28 mouse cellular contexts compared by ENCODE assay signal in genomic region chr11:6594845-6595244, GRCm38 (mm10). TPM values are rescaled to one million over a fixed set of nuclear protein-coding genes. Genes with fewer than 3 reads are reported as not detected.
DNase-seq lines count a peak whose midpoint lies in the region; ATAC-seq and TF ChIP-seq lines count a peak whose summit lies in the region.
"Had no signal": no experiment of that assay in that cellular context is flagged by ENCODE, and none has a peak within 500 bp of the region (broad histone marks: within the 10 kb centered on the region; RNA-seq: fewer than 3 reads in every experiment).

No protein-coding gene starts in this region.

- H3K9me3 ChIP-seq in intestine, postnatal 0 days (ENCODE audit: control insufficient read depth): no peaks in the 10 kb centered on the region
- H3K9me3 ChIP-seq in intestine, embryonic 15.5 days: no peaks in the 10 kb centered on the region
- no peaks in the 10 kb centered on the region for H3K9me3 ChIP-seq in MEL (replicated peaks; ENCODE audit: insufficient read depth, low read length)
- no peaks in the 10 kb centered on the region for H3K9me3 ChIP-seq in liver, embryonic 12.5 days (replicated peaks)
- H3K9me3 ChIP-seq: embryonic facial prominence, embryonic 15.5 days; heart, embryonic 10.5 days; hindbrain, embryonic 10.5 days; limb, embryonic 15.5 days; neural tube, embryonic 13.5 days; stomach, embryonic 15.5 days had no signal

- WGBS in intestine, postnatal 0 days: 81% methylated on average over 6 of the region's 6 CpGs
- 79% methylated on average over 6 of the region's 6 CpGs for WGBS in intestine, embryonic 15.5 days
- 69% methylated on average over 6 of the region's 6 CpGs for WGBS in liver, embryonic 12.5 days (ENCODE audit: insufficient replicate concordance)

- no peak overlapping the region for H3K4me3 ChIP-seq in intestine, postnatal 0 days (ENCODE audit: low read depth, low read length)
- no peak overlapping the region for H3K4me3 ChIP-seq in intestine, embryonic 15.5 days (replicated peaks)
- H3K4me3 ChIP-seq in MEL (ENCODE audit: control insufficient read depth in 1 of 2, insufficient read depth in 1 of 2, low read depth in 2 of 2, low read length in 2 of 2): no peak overlapping the region
- 0 out of 2 replicates have a peak overlapping the region, but pooled peaks have one; percentile 8 for H3K4me3 ChIP-seq in liver, embryonic 12.5 days
- H3K4me3 ChIP-seq: embryonic facial prominence, embryonic 15.5 days; heart, embryonic 10.5 days; hindbrain, embryonic 10.5 days; limb, embryonic 15.5 days; neural tube, embryonic 13.5 days; stomach, embryonic 15.5 days had no signal

- TF ChIP-seq CTCF in intestine, postnatal 0 days (IDR thresholded peaks at IDR 0.05; ENCODE audit: low read depth): no peak
- TF ChIP-seq CTCF in MEL (IDR thresholded peaks at IDR 0.05 in 2 of 3, conservative IDR thresholded peaks at IDR 0.05 in 1 of 3; ENCODE audit: control insufficient read depth in 1 of 3, insufficient read depth in 1 of 3, low read depth in 2 of 3, low read length in 3 of 3, poor library complexity in 1 of 3, severe bottlenecking in 1 of 3): no peak

- DNase-seq in cerebellum, adult 9-10 months: peak; percentile 57
- no peak for DNase-seq in cerebellum, adult 8-10 months
- DNase-seq in MEL (ENCODE audit: low read depth, low spot score): no peak
- DNase-seq in adrenal gland, adult 2 months: no peak
- DNase-seq: adrenal gland, postnatal 10 days; gastrocnemius, postnatal 25 days; kidney, postnatal 4 days; lung, postnatal 14 days; right cerebral cortex, postnatal 14 days; thymus, postnatal 14 days had no signal

- no peak for TF ChIP-seq POLR2A in MEL (IDR thresholded peaks at IDR 0.05; ENCODE audit: control insufficient read depth in 1 of 2, insufficient read depth in 1 of 2, low read depth in 1 of 2, low read length in 2 of 2, poor library complexity in 1 of 2)

- no peak for TF ChIP-seq RAD21 in MEL (IDR thresholded peaks at IDR 0.05; ENCODE audit: low read depth, low read length)

- H3K79me2 ChIP-seq in MEL (ENCODE audit: control insufficient read depth, insufficient read depth, low read length, poor library complexity): no peaks in the 10 kb centered on the region

- no peak for TF ChIP-seq EP300 in MEL (IDR thresholded peaks at IDR 0.05; ENCODE audit: low read depth in 1 of 2, low read length in 2 of 2)

- H3K9ac ChIP-seq in intestine, postnatal 0 days (ENCODE audit: low read depth, low read length): no peak overlapping the region
- H3K9ac ChIP-seq in intestine, embryonic 15.5 days: no peak overlapping the region
- no peak overlapping the region for H3K9ac ChIP-seq in MEL (ENCODE audit: control insufficient read depth, low read depth, low read length, poor library complexity, severe bottlenecking)
- peak overlapping the region; percentile 55 for H3K9ac ChIP-seq in liver, embryonic 12.5 days
- H3K9ac ChIP-seq: embryonic facial prominence, embryonic 15.5 days; limb, embryonic 15.5 days; neural tube, embryonic 13.5 days; stomach, embryonic 15.5 days had no signal

- H3K27ac ChIP-seq in intestine, postnatal 0 days (ENCODE audit: low read depth, low read length): peak overlapping the region; percentile 9; the same call in 1 of the 2 replicates
- no peak overlapping the region for H3K27ac ChIP-seq in intestine, embryonic 15.5 days
- H3K27ac ChIP-seq in MEL (ENCODE audit: control insufficient read depth, low read depth, low read length): peak overlapping the region; percentile 38
- peak overlapping the region; percentile 96 for H3K27ac ChIP-seq in liver, embryonic 12.5 days
- H3K27ac ChIP-seq: embryonic facial prominence, embryonic 15.5 days; heart, embryonic 10.5 days; hindbrain, embryonic 10.5 days; limb, embryonic 15.5 days; stomach, embryonic 15.5 days had no signal

- no peaks in the 10 kb centered on the region for H3K27me3 ChIP-seq in intestine, postnatal 0 days (replicated peaks; ENCODE audit: control insufficient read depth, insufficient read depth, low read length)
- H3K27me3 ChIP-seq in intestine, embryonic 15.5 days (replicated peaks): no peaks in the 10 kb centered on the region
- no peaks in the 10 kb centered on the region for H3K27me3 ChIP-seq in MEL (ENCODE audit: control insufficient read depth in 1 of 2, insufficient read depth in 2 of 2, low read length in 2 of 2)
- H3K27me3 ChIP-seq in liver, embryonic 12.5 days (replicated peaks): no peaks in the 10 kb centered on the region
- H3K27me3 ChIP-seq: embryonic facial prominence, embryonic 15.5 days; limb, embryonic 15.5 days; neural tube, embryonic 13.5 days; stomach, embryonic 15.5 days had no signal

- H3K36me3 ChIP-seq in intestine, postnatal 0 days (ENCODE audit: control insufficient read depth, insufficient read depth): peaks cover 85% of the 10 kb centered on the region
- peaks cover 61% of the 10 kb centered on the region for H3K36me3 ChIP-seq in intestine, embryonic 15.5 days
- peaks cover 9 to 21% of the 10 kb centered on the region in 2 experiments for H3K36me3 ChIP-seq in MEL (ENCODE audit: control insufficient read depth in 1 of 2, insufficient read depth in 2 of 2, low read length in 2 of 2)
- H3K36me3 ChIP-seq in liver, embryonic 12.5 days: peaks cover 92% of the 10 kb centered on the region

- no peaks in the 10 kb centered on the region for H3K4me1 ChIP-seq in intestine, postnatal 0 days (replicated peaks; ENCODE audit: control insufficient read depth, insufficient read depth, low read length)
- H3K4me1 ChIP-seq in intestine, embryonic 15.5 days (replicated peaks): peaks cover 8% of the 10 kb centered on the region
- H3K4me1 ChIP-seq in MEL (ENCODE audit: control insufficient read depth in 1 of 2, insufficient read depth in 2 of 2, low read length in 2 of 2): peaks cover 0 to 9% of the 10 kb centered on the region in 2 experiments; a peak in 3 of 4 replicates
- H3K4me1 ChIP-seq in liver, embryonic 12.5 days: peaks cover 99% of the 10 kb centered on the region
- H3K4me1 ChIP-seq: stomach, embryonic 15.5 days had no signal

- ATAC-seq in intestine, postnatal 0 days: no peak
- no peak for ATAC-seq in intestine, embryonic 15.5 days
- no peak for ATAC-seq in liver, embryonic 12.5 days
- no peak for ATAC-seq in frontal cortex, adult (ENCODE audit: low TSS enrichment)
- ATAC-seq: inflammation-experienced regulatory T-cells, adult 6 months had no signal

- H3K4me2 ChIP-seq in intestine, postnatal 0 days (replicated peaks; ENCODE audit: low read depth): no peak overlapping the region
- H3K4me2 ChIP-seq in intestine, embryonic 15.5 days (replicated peaks): no peak overlapping the region
- peak overlapping the region; percentile 56 for H3K4me2 ChIP-seq in liver, embryonic 12.5 days
- H3K4me2 ChIP-seq: embryonic facial prominence, embryonic 15.5 days; limb, embryonic 15.5 days; neural tube, embryonic 13.5 days; stomach, embryonic 15.5 days had no signal

TF ChIP-seq in MEL, 35 proteins besides CTCF, POLR2A, EP300 and RAD21:
- TF ChIP-seq BHLHE40 (IDR thresholded peaks at IDR 0.05; ENCODE audit: borderline replicate concordance, low read depth, low read length) (no peak), TCF12 (IDR thresholded peaks at IDR 0.05; ENCODE audit: low read depth, low read length) (no peak), E2F4 (IDR thresholded peaks at IDR 0.05; ENCODE audit: borderline replicate concordance, low read depth, low read length) (no peak)

RNA-seq across cellular contexts. Expression of gene Nacad, which starts 11.0 kb away (rescaled TPM):
- polyA plus RNA-seq in intestine, postnatal 0 days (2015; fragmentation: Nextera tagmentation; extraction: Ambion mirVana): 4.0 and 4.8 TPM in 2 replicates
- 6.2 and 6.3 TPM in 2 replicates for polyA plus RNA-seq in intestine, embryonic 15.5 days (2015; fragmentation: Nextera tagmentation; extraction: Ambion mirVana)
- total RNA-seq in MEL (2012; rRNA removed): 0.10 and 0.12 TPM in 2 replicates
- polyA plus RNA-seq in MEL (2012; ENCODE audit: insufficient read depth in 1 of 2, insufficient read length in 2 of 2, low read depth in 1 of 2, low replicate concordance in 2 of 2, missing spikeins in 1 of 2): under 1 TPM in 1 of 2 experiments, not detected in 1; 0.32 TPM
- 6.4 and 7.5 TPM in 2 replicates for polyA plus RNA-seq in liver, embryonic 12.5 days (2016; fragmentation: Nextera tagmentation; extraction: Ambion mirVana)
- 1 to 10 TPM; 1.6 to 2.2 TPM for total RNA-seq in adrenal gland, adult 2 months (2021)
- 1.2 and 2.2 TPM in 2 replicates for polyA plus RNA-seq in adrenal gland, adult 2 months (2012; rRNA removed)
- total RNA-seq: megakaryocyte-erythroid progenitor cell, adult 5-6 weeks had no signal
- polyA plus RNA-seq: inflammation-experienced regulatory T-cells, adult 6 months had no signal

RNA-seq across cellular contexts. Expression of gene Tbrg4, which starts 31.0 kb away (rescaled TPM):
- polyA plus RNA-seq in intestine, postnatal 0 days (2015; fragmentation: Nextera tagmentation; extraction: Ambion mirVana): 30.8 and 32.6 TPM in 2 replicates
- 56.3 and 57.6 TPM in 2 replicates for polyA plus RNA-seq in intestine, embryonic 15.5 days (2015; fragmentation: Nextera tagmentation; extraction: Ambion mirVana)
- 191 and 192 TPM in 2 replicates for total RNA-seq in MEL (2012; rRNA removed)
- polyA plus RNA-seq in MEL (2012; ENCODE audit: insufficient read depth in 1 of 2, insufficient read length in 2 of 2, low read depth in 1 of 2, low replicate concordance in 2 of 2, missing spikeins in 1 of 2): 100 to 1,000 TPM; 278 to 756 TPM
- polyA plus RNA-seq in liver, embryonic 12.5 days (2016; fragmentation: Nextera tagmentation; extraction: Ambion mirVana): 69.3 TPM in 2 replicates
- 10 to 100 TPM; 68.2 to 82.2 TPM for total RNA-seq in adrenal gland, adult 2 months (2021)
- 91.3 and 92.6 TPM in 2 replicates for polyA plus RNA-seq in adrenal gland, adult 2 months (2012; rRNA removed)

RNA-seq across cellular contexts. Expression of gene Wap, which starts 43.6 kb away (rescaled TPM):
- 1.3 and 4.3 TPM in 2 replicates for polyA plus RNA-seq in intestine, postnatal 0 days (2015; fragmentation: Nextera tagmentation; extraction: Ambion mirVana)
- polyA plus RNA-seq in intestine, embryonic 15.5 days (2015; fragmentation: Nextera tagmentation; extraction: Ambion mirVana): not detected in 2 replicates
- total RNA-seq in MEL (2012; rRNA removed): not detected in 2 replicates
- not detected for polyA plus RNA-seq in MEL (2012; ENCODE audit: insufficient read depth in 1 of 2, insufficient read length in 2 of 2, low read depth in 1 of 2, low replicate concordance in 2 of 2, missing spikeins in 1 of 2)
- polyA plus RNA-seq in liver, embryonic 12.5 days (2016; fragmentation: Nextera tagmentation; extraction: Ambion mirVana): not detected in 2 replicates
- total RNA-seq in adrenal gland, adult 2 months (2021): not detected
- not detected in 2 replicates for polyA plus RNA-seq in adrenal gland, adult 2 months (2012; rRNA removed)
- total RNA-seq: adrenal gland, postnatal 10 days; gastrocnemius, postnatal 25 days; layer of hippocampus, postnatal 25 days; left cerebral cortex, postnatal 14 days; megakaryocyte-erythroid progenitor cell, adult 5-6 weeks; monocyte, adult 5-6 weeks had no signal
- polyA plus RNA-seq: cortical plate, adult 2 months; embryonic facial prominence, embryonic 15.5 days; forebrain, embryonic 11.5 days; heart, embryonic 10.5 days; hindbrain, embryonic 10.5 days; inflammation-experienced regulatory T-cells, adult 6 months; limb, embryonic 15.5 days; neural tube, embryonic 13.5 days; spleen, adult 2 months; stomach, embryonic 15.5 days had no signal

RNA-seq across cellular contexts. Expression of gene Ccm2, which starts 48.2 kb away (rescaled TPM):
- polyA plus RNA-seq in intestine, postnatal 0 days (2015; fragmentation: Nextera tagmentation; extraction: Ambion mirVana): 37.2 and 39.6 TPM in 2 replicates
- 73.8 and 76.9 TPM in 2 replicates for polyA plus RNA-seq in intestine, embryonic 15.5 days (2015; fragmentation: Nextera tagmentation; extraction: Ambion mirVana)
- total RNA-seq in MEL (2012; rRNA removed): 65.2 and 66.4 TPM in 2 replicates
- polyA plus RNA-seq in MEL (2012; ENCODE audit: insufficient read depth in 1 of 2, insufficient read length in 2 of 2, low read depth in 1 of 2, low replicate concordance in 2 of 2, missing spikeins in 1 of 2): 10 to 100 TPM in 1 of 2 experiments, not detected in 1; 49.2 TPM
- 57.9 and 60.0 TPM in 2 replicates for polyA plus RNA-seq in liver, embryonic 12.5 days (2016; fragmentation: Nextera tagmentation; extraction: Ambion mirVana)
- 10 to 100 TPM; 38.8 to 47.9 TPM for total RNA-seq in adrenal gland, adult 2 months (2021)
- polyA plus RNA-seq in adrenal gland, adult 2 months (2012; rRNA removed): 47.0 and 48.1 TPM in 2 replicates
